Mouse (Mus musculus) cerebellum, adult 9-10 months (tissue): ENCODE data around the gene Ciart.
A peak's percentile ranks its signal among the peaks of the same experiment; 100 is the strongest.
"Not testable (repeated sequence)": the region's sequence is repeated elsewhere in the genome, so short reads cannot be mapped to it uniquely, and the experiment has no call there.

Experiments used
- DNase-seq: peaks from one replicate; pipeline ENCODE4 v3.0.0; 2022

Ciart gene

GRCm38 (mm10) chr3:95881979-95882815 lies at the start of gene Ciart:
Gene Ciart, minus strand, starts transcription at chr3:95882251.
- DNase-seq: peak; percentile 97

- no peak for DNase-seq
These were observed 49.4 kb upstream of the Ciart start for GRCm38 (mm10) chr3:95931471-95931870.

- no peak for DNase-seq
These were observed 48.4 kb upstream of the Ciart start for GRCm38 (mm10) chr3:95930471-95930789.

- no peak for DNase-seq
These were observed 47.8 kb upstream of the Ciart start for GRCm38 (mm10) chr3:95929581-95930470.

- peak; percentile 99 for DNase-seq
These were observed 46.8 kb upstream of the Ciart start, which contains the start of gene Anp32e for GRCm38 (mm10) chr3:95928658-95929503. Gene Anp32e, plus strand, starts transcription at chr3:95929246.

- no peak for DNase-seq
These were observed 46.2 kb upstream of the Ciart start for GRCm38 (mm10) chr3:95928261-95928657.

GRCm38 (mm10) chr3:95925087-95925486 lies 43.0 kb upstream of the Ciart start:
- no peak for DNase-seq

GRCm38 (mm10) chr3:95924185-95924584 lies 42.1 kb upstream of the Ciart start:
- no peak for DNase-seq

GRCm38 (mm10) chr3:95923429-95923828 lies 41.4 kb upstream of the Ciart start:
- not testable (repeated sequence) for DNase-seq

- DNase-seq: not testable (repeated sequence)
These were observed 38.5 kb upstream of the Ciart start for GRCm38 (mm10) chr3:95920532-95920931.

GRCm38 (mm10) chr3:95916760-95917159 lies 34.7 kb upstream of the Ciart start:
- DNase-seq: no peak

GRCm38 (mm10) chr3:95914706-95915105 lies 32.7 kb upstream of the Ciart start:
- no peak for DNase-seq

- no peak for DNase-seq
These were observed 25.6 kb upstream of the Ciart start for GRCm38 (mm10) chr3:95907613-95908012.

GRCm38 (mm10) chr3:95906860-95907259 lies 24.8 kb upstream of the Ciart start:
- no peak for DNase-seq

- no peak for DNase-seq
These were observed 24.0 kb upstream of the Ciart start for GRCm38 (mm10) chr3:95905940-95906492.

GRCm38 (mm10) chr3:95905146-95905939 lies 23.3 kb upstream of the Ciart start:
- peak; percentile 55 for DNase-seq

GRCm38 (mm10) chr3:95904568-95904967 lies 22.5 kb upstream of the Ciart start, which contains the start of gene Car14:
Gene Car14, minus strand, starts transcription at chr3:95904691.
- DNase-seq: no peak

- no peak for DNase-seq
These were observed 21.9 kb upstream of the Ciart start for GRCm38 (mm10) chr3:95903753-95904502.

GRCm38 (mm10) chr3:95902643-95903042 lies 20.6 kb upstream of the Ciart start:
- no peak for DNase-seq

GRCm38 (mm10) chr3:95902373-95902625 lies 20.2 kb upstream of the Ciart start:
- no peak for DNase-seq
